Mouse (Mus musculus) limb, embryonic 14.5 days (tissue): ENCODE data around the gene Sult2b1. TPM values are rescaled to one million over a fixed set of nuclear protein-coding genes. Genes with fewer than 3 reads are reported as not detected.
A peak's percentile ranks its signal among the peaks of the same experiment; 100 is the strongest.

Experiments
- ATAC-seq: fragments of 200-750 bp; cut with Nextera tagmentation; 2 replicates; pipeline ENCODE4 v1.8.0; 2017; ENCODE audit warnings: low read depth, moderate number of reproducible peaks, moderate TSS enrichment; ENCODE audit not compliant: low FRiP score
- DNase-seq: peaks from one replicate; pipeline ENCODE4 v3.0.0-alpha.2; 2015; ENCODE audit warnings: low spot score
- H3K27ac ChIP-seq: fragments of 300-500 bp; sonication (generic); replicated peaks from 2 replicates; pipeline ENCODE4 v1.5.1; 2014; ENCODE audit warnings: low read depth, mild to moderate bottlenecking, low read length, moderate library complexity, mixed read lengths
- H3K27me3 ChIP-seq: fragments of 300-500 bp; sonication (generic); 2 replicates; pipeline ENCODE4 v1.6.1; 2014; ENCODE audit warnings: low read length, mixed read lengths; ENCODE audit not compliant: control insufficient read depth, insufficient read depth
- H3K36me3 ChIP-seq: fragments of 300-500 bp; sonication (generic); 2 replicates; pipeline ENCODE4 v1.6.1; 2014; ENCODE audit warnings: mild to moderate bottlenecking, low read length, moderate library complexity, mixed read lengths; ENCODE audit not compliant: control insufficient read depth, insufficient read depth
- H3K4me1 ChIP-seq: fragments of 300-500 bp; sonication (generic); 2 replicates; pipeline ENCODE4 v1.6.1; 2014; ENCODE audit warnings: antibody characterized with exemption, low read length, mixed read lengths; ENCODE audit not compliant: control insufficient read depth, insufficient read depth
- H3K4me2 ChIP-seq: fragments of 300-500 bp; sonication (generic); replicated peaks from 2 replicates; pipeline ENCODE4 v1.6.1; 2014; ENCODE audit warnings: low read depth, mild to moderate bottlenecking, low read length, moderate library complexity; ENCODE audit not compliant: severe bottlenecking
- H3K4me3 ChIP-seq: fragments of 300-500 bp; sonication (generic); replicated peaks from 2 replicates; pipeline ENCODE4 v1.5.1; 2014; ENCODE audit warnings: low read length
- H3K9ac ChIP-seq: fragments of 300-500 bp; sonication (generic); 2 replicates; pipeline ENCODE4 v1.6.1; 2014; ENCODE audit warnings: mild to moderate bottlenecking, low read depth, low read length, moderate library complexity; ENCODE audit not compliant: severe bottlenecking
- H3K9me3 ChIP-seq: fragments of 300-500 bp; sonication (generic); 2 replicates; pipeline ENCODE4 v1.6.1; 2016; ENCODE audit warnings: low read length; ENCODE audit not compliant: control insufficient read depth
- POLR2A ChIP-seq: fragments of 200-500 bp; IDR thresholded peaks from 2 replicates; pipeline ENCODE4 v1.8.0; 2012; ENCODE audit warnings: inconsistent platforms, mild to moderate bottlenecking, moderate library complexity, borderline replicate concordance; ENCODE audit not compliant: insufficient read depth, insufficient read length; ENCODE audit errors: extremely low read depth
- WGBS: fragments of 180-500 bp; shearing (Covaris S2); extraction: QIAGEN DNeasy Blood & Tissue Kit; methylation state at CpG from one replicate; pipeline ENCODE4 v1.1.7; 2014; 5-methylcytosine and 5-hydroxymethylcytosine counted together
- polyA plus RNA-seq, 2 experiments: library from polyadenylated mRNA; depleted of rRNA in 1 of 2; stranded (reverse) in 1 of 2; unstranded in 1 of 2; fragments of >200 nt; fragmentation: Nextera tagmentation in 1 of 2; extraction: Ambion mirVana in 1 of 2; gene quantifications; 2 replicates each; pipeline versions ENCODE4 v1.2.1 to v1.2.3; 2012 to 2014

Sult2b1 gene
- polyA plus RNA-seq, 2 experiments = 8.9 to 31.7 TPM

DNA sequence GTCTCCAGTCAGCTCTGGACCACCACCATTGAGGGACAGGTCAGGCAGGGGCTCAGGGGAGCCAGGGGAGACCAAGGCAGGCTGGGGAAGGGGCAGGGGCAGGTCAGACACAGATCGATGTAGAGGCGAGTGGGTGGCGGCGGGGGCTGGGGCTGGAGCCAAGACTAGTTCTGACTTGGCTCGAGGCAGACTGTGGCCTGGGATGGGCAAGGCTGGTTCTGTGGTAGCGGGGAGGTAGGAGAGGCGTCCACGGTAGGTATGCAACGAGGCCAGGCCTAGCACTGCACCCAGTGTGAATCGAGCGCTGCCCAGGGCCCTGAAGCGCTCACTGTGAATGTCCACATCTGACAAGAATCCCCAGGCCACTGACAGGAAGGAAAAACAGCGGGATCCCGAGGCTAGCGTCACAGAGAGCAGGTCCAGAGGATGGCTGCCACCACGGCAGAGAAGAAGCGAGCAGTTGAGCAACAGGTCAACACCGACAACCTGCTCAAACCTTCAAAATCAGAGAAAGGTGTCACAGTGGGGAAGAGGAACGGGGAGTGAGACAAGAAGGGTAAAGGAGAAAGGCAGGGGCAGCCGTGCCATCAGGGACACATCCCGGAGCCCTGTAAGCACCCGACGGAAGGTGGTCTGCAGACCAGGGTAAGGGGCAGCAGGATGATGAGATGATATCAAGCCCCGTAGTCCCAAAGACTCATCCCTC lies 73.0 kb downstream of the Sult2b1 start:
- 90% methylated on average over 24 of the region's 24 CpGs for WGBS
- DNase-seq (no peak), ATAC-seq (no peak)
- Histone ChIP-seq H3K27ac (no peak overlapping the region), H3K9me3 (no peaks in the 10 kb centered on the region), H3K36me3 (peaks cover 48% of the 10 kb centered on the region), H3K4me1 (peaks cover 37% of the 10 kb centered on the region), H3K27me3 (no peaks in the 10 kb centered on the region), H3K4me3 (no peak overlapping the region), H3K4me2 (no peak overlapping the region), H3K9ac (no peak overlapping the region)
- TF ChIP-seq POLR2A = no peak

- no peak for TF ChIP-seq POLR2A
- peaks cover 32% of the 10 kb centered on the region for H3K4me1 ChIP-seq
These were observed 73.8 kb downstream of the Sult2b1 start for GRCm38 (mm10) chr7:45710477-45711191.

GRCm38 (mm10) chr7:45709677-45710355 lies 74.7 kb downstream of the Sult2b1 start:
- no peak for TF ChIP-seq POLR2A
- WGBS = 84% methylated on average over 14 of the region's 14 CpGs
- DNase-seq = no peak
- no peak overlapping the region for H3K4me2 ChIP-seq
- no peaks in the 10 kb centered on the region for H3K27me3 ChIP-seq
- ATAC-seq = no peak
- no peak overlapping the region for H3K9ac ChIP-seq
- no peaks in the 10 kb centered on the region for H3K9me3 ChIP-seq
- no peak overlapping the region for H3K27ac ChIP-seq
- peaks cover 28% of the 10 kb centered on the region for H3K4me1 ChIP-seq
- no peak overlapping the region for H3K4me3 ChIP-seq
- H3K36me3 ChIP-seq = peaks cover 45% of the 10 kb centered on the region

More at GRCm38 (mm10) chr7:45710477-45711191, 73.8 kb downstream of the Sult2b1 start:
- no peak overlapping the region for H3K27ac ChIP-seq
- H3K4me3 ChIP-seq = no peak overlapping the region
- no peak overlapping the region for H3K4me2 ChIP-seq
- H3K9ac ChIP-seq = no peak overlapping the region
- DNase-seq = no peak
- WGBS = 93% methylated on average over 20 of the region's 20 CpGs
- H3K27me3 ChIP-seq = no peaks in the 10 kb centered on the region
- no peaks in the 10 kb centered on the region for H3K9me3 ChIP-seq
- peaks cover 48% of the 10 kb centered on the region for H3K36me3 ChIP-seq
- no peak for ATAC-seq

GRCm38 (mm10) chr7:45709036-45709435 lies 75.4 kb downstream of the Sult2b1 start:
- Histone ChIP-seq H3K9me3 (no peaks in the 10 kb centered on the region), H3K27ac (no peak overlapping the region), H3K4me2 (no peak overlapping the region), H3K4me1 (peaks cover 21% of the 10 kb centered on the region), H3K36me3 (peaks cover 45% of the 10 kb centered on the region), H3K27me3 (no peaks in the 10 kb centered on the region), H3K9ac (no peak overlapping the region), H3K4me3 (no peak overlapping the region)
- WGBS = 49% methylated on average over 6 of the region's 6 CpGs
- ATAC-seq (no peak), DNase-seq (peak; percentile 42)
- no peak for TF ChIP-seq POLR2A

- Histone ChIP-seq H3K4me1 (peaks cover 28% of the 10 kb centered on the region), H3K27me3 (no peaks in the 10 kb centered on the region), H3K4me3 (peak overlapping the region; percentile 63), H3K9me3 (no peaks in the 10 kb centered on the region), H3K36me3 (peaks cover 43% of the 10 kb centered on the region), H3K27ac (peak overlapping the region; percentile 74; the same call in 1 of the 2 replicates), H3K9ac (no peak overlapping the region), H3K4me2 (peak overlapping the region; percentile 88)
- WGBS = 29% methylated on average over 13 of the region's 13 CpGs
- no peak for TF ChIP-seq POLR2A
- ATAC-seq = no peak
- no peak for DNase-seq
These were observed 76.2 kb downstream of the Sult2b1 start for GRCm38 (mm10) chr7:45708221-45708761.
